Mouse (Mus musculus): ENCODE results near the gene Hist1h3d. TPM values are rescaled to one million over a fixed set of nuclear protein-coding genes. Genes with fewer than 3 reads are reported as not detected.

Hist1h3d gene
- total and polyA plus RNA-seq, 3 experiments = 1.4 to 150 TPM; not detected in 1

DNA sequence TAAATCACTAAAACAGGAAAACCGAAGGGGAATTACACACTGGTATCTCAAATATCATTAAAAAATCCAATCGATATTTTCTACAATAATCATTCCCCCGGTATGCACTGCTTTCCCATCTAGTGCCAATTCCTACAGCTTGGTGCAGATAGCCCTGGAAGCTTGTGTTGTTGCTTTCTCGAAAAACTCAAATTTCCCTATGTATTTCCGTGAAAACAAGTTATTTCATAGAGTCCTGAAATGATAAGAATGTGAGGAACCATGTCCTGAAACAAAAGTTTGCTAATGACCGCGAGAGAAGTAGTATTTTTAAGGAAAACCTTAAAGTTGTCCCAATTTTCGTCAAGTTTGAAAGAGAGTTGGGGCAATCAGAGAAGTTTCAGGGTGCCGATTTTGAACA, 21.2 kb upstream of the Hist1h3d start:
- Histone ChIP-seq H3K27me3 (ENCODE audit: control insufficient read depth in 1 of 2, insufficient read depth in 2 of 2, low read length in 2 of 2) (no peaks in the 10 kb centered on the region), H3K4me1 (ENCODE audit: control insufficient read depth in 1 of 2, insufficient read depth in 2 of 2, low read length in 2 of 2) (peaks cover 0 to 11% of the 10 kb centered on the region in 2 experiments; a peak in 1 of 4 replicates), H3K36me3 (ENCODE audit: control insufficient read depth in 1 of 2, insufficient read depth in 2 of 2, low read length in 2 of 2) (peaks cover 0 to 39% of the 10 kb centered on the region in 2 experiments; a peak in 2 of 4 replicates), H3K4me3 (ENCODE audit: control insufficient read depth in 1 of 2, insufficient read depth in 1 of 2, low read depth in 2 of 2, low read length in 2 of 2) (peak overlapping the region; percentile 2 to 46; a peak in 2 of 4 replicates), H3K27ac (ENCODE audit: control insufficient read depth, low read depth, low read length) (peak overlapping the region; percentile 98), H3K79me2 (ENCODE audit: control insufficient read depth, insufficient read depth, low read length, poor library complexity) (peaks cover 3% of the 10 kb centered on the region; the same call in 1 of the 2 replicates), H3K9ac (ENCODE audit: control insufficient read depth, low read depth, low read length, poor library complexity, severe bottlenecking) (peak overlapping the region; percentile 93), H3K9me3 (replicated peaks; ENCODE audit: insufficient read depth, low read length) (no peaks in the 10 kb centered on the region)
- peak; percentile 69 for DNase-seq (ENCODE audit: low read depth, low spot score)
- TF ChIP-seq ZKSCAN1 (IDR thresholded peaks at IDR 0.05; ENCODE audit: low read depth, low read length) (no peak), USF2 (IDR thresholded peaks at IDR 0.05; ENCODE audit: borderline replicate concordance in 1 of 2, insufficient read depth in 1 of 2, low read depth in 1 of 2, low read length in 2 of 2) (no peak), SIN3A (IDR thresholded peaks at IDR 0.05; ENCODE audit: low read length) (no peak), BHLHE40 (IDR thresholded peaks at IDR 0.05; ENCODE audit: borderline replicate concordance, low read depth, low read length) (no peak), MAFK (IDR thresholded peaks at IDR 0.05; ENCODE audit: borderline replicate concordance, low read depth, low read length) (no peak), MEF2A (IDR thresholded peaks at IDR 0.05; ENCODE audit: extremely low read depth, insufficient replicate concordance, low read depth, low read length, poor library complexity, severe bottlenecking) (no peak), NELFE (IDR thresholded peaks at IDR 0.05; ENCODE audit: low read depth, low read length) (no peak), MYB (IDR thresholded peaks at IDR 0.05; ENCODE audit: low read depth, low read length) (no peak), CTCF (IDR thresholded peaks at IDR 0.05 in 2 of 3, conservative IDR thresholded peaks at IDR 0.05 in 1 of 3; ENCODE audit: control insufficient read depth in 1 of 3, insufficient read depth in 1 of 3, low read depth in 2 of 3, low read length in 3 of 3, poor library complexity in 1 of 3, severe bottlenecking in 1 of 3) (no peak), POLR2AphosphoS2 (IDR thresholded peaks at IDR 0.05; ENCODE audit: low read length) (no peak), TBP (IDR thresholded peaks at IDR 0.05; ENCODE audit: low read depth, low read length) (no peak), ZMIZ1 (IDR thresholded peaks at IDR 0.05; ENCODE audit: low read depth, low read length) (no peak)

DNA sequence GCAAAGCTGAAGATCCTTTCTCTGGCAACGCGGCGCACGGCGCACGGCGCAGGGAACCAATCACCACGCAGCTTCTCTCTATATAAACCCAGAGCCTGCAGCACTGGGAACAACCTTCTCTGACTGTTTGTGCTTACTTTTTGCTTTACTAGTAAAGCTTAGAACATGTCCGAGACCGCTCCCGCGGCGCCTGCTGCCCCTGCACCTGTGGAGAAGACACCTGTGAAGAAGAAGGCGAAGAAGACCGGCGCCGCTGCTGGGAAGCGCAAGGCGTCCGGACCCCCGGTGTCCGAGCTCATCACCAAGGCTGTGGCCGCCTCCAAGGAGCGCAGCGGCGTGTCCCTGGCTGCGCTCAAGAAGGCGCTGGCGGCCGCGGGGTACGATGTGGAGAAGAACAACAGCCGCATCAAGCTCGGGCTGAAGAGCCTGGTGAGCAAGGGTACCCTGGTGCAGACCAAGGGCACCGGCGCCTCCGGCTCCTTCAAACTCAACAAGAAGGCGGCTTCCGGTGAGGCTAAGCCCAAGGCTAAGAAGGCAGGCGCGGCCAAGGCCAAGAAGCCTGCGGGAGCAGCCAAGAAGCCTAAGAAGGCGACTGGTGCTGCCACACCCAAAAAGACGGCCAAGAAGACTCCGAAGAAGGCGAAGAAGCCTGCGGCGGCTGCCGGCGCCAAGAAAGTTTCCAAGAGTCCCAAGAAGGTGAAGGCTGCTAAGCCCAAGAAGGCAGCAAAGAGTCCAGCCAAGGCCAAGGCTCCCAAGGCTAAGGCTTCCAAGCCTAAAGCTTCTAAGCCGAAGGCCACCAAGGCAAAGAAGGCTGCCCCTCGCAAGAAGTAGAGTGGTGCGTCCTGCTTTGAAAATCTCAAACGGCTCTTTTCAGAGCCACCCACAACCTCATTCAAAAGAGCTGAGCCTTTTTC, 20.4 kb upstream of the Hist1h3d start:
- peak; percentile 94 for DNase-seq (ENCODE audit: low read depth, low spot score)
- TF ChIP-seq ZKSCAN1 (IDR thresholded peaks at IDR 0.05; ENCODE audit: low read depth, low read length) (no peak), POLR2AphosphoS5 (IDR thresholded peaks at IDR 0.05; ENCODE audit: borderline replicate concordance, low read depth, low read length) (0 out of 2 replicates have a peak, but pooled peaks have one; percentile 96), UBTF (IDR thresholded peaks at IDR 0.05; ENCODE audit: borderline replicate concordance, insufficient read depth, low read depth, low read length) (peak; percentile 98; the same call in 1 of the 2 replicates), POLR2A (IDR thresholded peaks at IDR 0.05; ENCODE audit: control insufficient read depth in 1 of 2, insufficient read depth in 1 of 2, low read depth in 1 of 2, low read length in 2 of 2, poor library complexity in 1 of 2) (peak; percentile 88 to 99), TBP (IDR thresholded peaks at IDR 0.05; ENCODE audit: low read depth, low read length) (peak; percentile 99), CTCF (IDR thresholded peaks at IDR 0.05 in 2 of 3, conservative IDR thresholded peaks at IDR 0.05 in 1 of 3; ENCODE audit: control insufficient read depth in 1 of 3, insufficient read depth in 1 of 3, low read depth in 2 of 3, low read length in 3 of 3, poor library complexity in 1 of 3, severe bottlenecking in 1 of 3) (0 out of 6 replicates have a peak, but pooled peaks of 1 of the 3 experiments have one; percentile 6), ETS1 (IDR thresholded peaks at IDR 0.05; ENCODE audit: low read depth, low read length) (no peak), TCF12 (IDR thresholded peaks at IDR 0.05; ENCODE audit: low read depth, low read length) (no peak), E2F4 (IDR thresholded peaks at IDR 0.05; ENCODE audit: borderline replicate concordance, low read depth, low read length) (no peak)
- Histone ChIP-seq H3K4me1 (ENCODE audit: control insufficient read depth in 1 of 2, insufficient read depth in 2 of 2, low read length in 2 of 2) (peaks cover 0 to 11% of the 10 kb centered on the region in 2 experiments; a peak in 1 of 4 replicates), H3K9me3 (replicated peaks; ENCODE audit: insufficient read depth, low read length) (no peaks in the 10 kb centered on the region), H3K4me3 (ENCODE audit: control insufficient read depth in 1 of 2, insufficient read depth in 1 of 2, low read depth in 2 of 2, low read length in 2 of 2) (peak overlapping the region; percentile 2 to 48), H3K9ac (ENCODE audit: control insufficient read depth, low read depth, low read length, poor library complexity, severe bottlenecking) (peak overlapping the region; percentile 93), H3K36me3 (ENCODE audit: control insufficient read depth in 1 of 2, insufficient read depth in 2 of 2, low read length in 2 of 2) (peaks cover 0 to 35% of the 10 kb centered on the region in 2 experiments; a peak in 2 of 4 replicates), H3K27me3 (ENCODE audit: control insufficient read depth in 1 of 2, insufficient read depth in 2 of 2, low read length in 2 of 2) (no peaks in the 10 kb centered on the region), H3K79me2 (ENCODE audit: control insufficient read depth, insufficient read depth, low read length, poor library complexity) (peaks cover 3% of the 10 kb centered on the region; the same call in 1 of the 2 replicates), H3K27ac (ENCODE audit: control insufficient read depth, low read depth, low read length) (peak overlapping the region; percentile 98)
